Mouse (Mus musculus) spleen, postnatal 36 days (tissue): ENCODE measurements around the gene Gm11563.
"Not testable (repeated sequence)": the region's sequence is repeated elsewhere in the genome, so short reads cannot be mapped to it uniquely, and the experiment has no call there.

Source experiments
- DNase-seq, 2 experiments: peaks; one replicate each; pipeline ENCODE4 v3.0.0; 2022; ENCODE audit warnings: low spot score in 2 of 2, mixed read lengths in 1 of 2

Gene Gm11563

DNA sequence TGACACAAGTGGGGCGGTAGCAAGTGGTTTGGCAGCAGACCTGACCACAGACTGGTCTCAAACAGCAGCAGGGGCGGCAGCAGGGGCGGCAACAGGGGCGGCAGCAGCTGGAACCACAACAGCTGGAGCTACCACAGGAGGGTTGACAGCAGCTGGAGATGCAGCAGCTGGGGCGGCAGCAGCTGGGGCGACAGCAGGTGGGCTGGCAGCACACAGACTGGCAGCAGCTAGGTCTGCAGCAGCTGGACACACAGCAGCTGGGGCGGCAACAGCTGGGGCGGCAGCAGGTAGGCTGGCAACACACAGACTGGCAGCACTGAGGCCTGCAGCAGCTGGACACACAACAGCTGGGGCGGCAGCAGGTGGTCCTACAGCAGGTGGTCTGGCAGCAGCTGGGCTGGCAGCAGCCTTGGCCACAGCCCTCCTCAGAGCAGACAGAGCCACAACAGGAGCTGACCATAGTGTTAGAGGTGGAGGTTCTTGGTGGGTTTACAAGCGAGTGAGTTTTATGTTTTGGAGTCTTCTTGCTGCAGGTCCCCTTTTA is at the start of gene Gm11563:
Gene Gm11563, minus strand, starts transcription at position 494 of the 544 bp plus-strand sequence.
- DNase-seq = not testable (repeated sequence)

DNA sequence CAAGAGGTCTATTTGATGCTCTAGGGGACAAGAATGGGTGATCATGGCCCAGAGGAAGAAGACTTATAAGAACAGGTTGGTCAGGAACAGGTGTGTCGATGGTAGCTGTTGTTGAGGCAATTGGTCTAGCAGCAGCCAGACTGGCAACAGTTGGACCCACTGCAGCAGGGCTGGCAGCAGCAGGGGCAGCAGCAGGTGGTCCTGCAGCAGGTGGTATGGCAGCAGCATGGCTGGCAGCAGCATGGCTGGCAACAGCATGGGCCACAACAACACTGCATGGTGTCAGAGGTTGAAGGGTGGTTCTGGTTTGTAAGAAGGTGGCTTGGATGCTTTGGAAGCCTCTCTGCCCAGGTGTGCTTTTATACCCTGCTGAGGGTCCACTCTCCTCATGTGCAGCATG is 31.7 kb upstream of the Gm11563 start, which contains the start of gene Gm14190:
Gene Gm14190, minus strand, starts transcription at position 278 of the 400 bp plus-strand sequence.
- DNase-seq = no peak

DNA sequence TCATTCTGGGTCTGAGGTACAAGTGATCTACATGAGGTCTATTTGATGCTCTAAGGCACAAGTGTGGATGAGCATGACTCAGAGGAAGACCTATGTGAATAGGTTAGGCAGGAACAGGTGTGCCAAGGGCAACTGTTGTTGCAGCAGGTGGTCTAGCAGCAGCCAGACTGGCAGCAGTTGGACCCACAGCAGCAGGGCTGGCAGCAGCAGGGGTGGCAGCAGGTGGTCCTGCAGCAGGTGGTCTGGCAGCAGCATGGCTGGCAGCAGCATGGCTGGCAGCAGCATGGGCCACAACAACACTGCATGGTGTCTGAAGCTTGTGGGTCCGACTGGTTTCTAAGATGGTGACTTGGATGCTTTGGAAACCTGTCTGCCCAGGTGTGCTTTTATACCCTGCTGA is 26.5 kb upstream of the Gm11563 start:
- DNase-seq = not testable (repeated sequence)

DNA sequence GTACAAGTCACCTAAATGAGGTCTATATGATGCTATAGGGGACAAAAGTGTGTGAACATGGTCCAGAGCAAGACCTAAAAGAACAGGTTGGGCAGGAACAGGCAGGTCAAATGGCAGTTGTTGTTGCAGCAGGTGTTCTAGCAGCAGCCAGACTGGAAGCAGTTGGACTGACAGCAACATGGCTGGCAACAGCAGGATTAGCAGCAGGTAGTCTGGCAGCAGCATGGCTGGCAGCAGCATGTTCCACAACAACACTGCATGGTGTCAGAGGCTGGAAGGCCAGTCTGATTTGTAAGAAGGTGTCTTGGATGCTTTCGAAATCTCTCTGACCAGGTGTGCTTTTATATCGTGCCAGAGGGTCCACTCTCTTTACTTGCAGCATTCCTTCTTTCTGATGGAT is 24.7 kb upstream of the Gm11563 start:
- no peak for DNase-seq

DNA sequence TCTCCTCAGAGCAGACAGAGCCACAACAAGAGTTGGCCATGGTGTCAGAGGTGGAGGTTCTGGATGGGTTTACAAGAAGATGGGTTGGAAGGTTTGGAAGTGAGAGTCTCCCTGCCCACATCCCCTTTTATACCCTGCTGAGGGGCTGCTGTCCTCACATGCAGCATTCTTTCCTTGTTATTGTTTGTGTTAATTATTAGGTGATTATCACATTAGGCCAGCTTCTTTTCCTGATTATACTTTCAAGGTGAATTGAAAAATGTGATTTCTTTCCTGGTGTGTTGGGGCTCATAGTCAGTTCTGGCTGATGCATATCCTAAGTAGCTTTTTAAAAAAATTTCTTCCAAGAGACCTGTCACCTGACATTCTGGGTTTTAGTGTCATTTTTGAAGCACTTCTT is 7.1 kb upstream of the Gm11563 start, which contains the start of gene Krtap4-6:
Gene Krtap4-6, minus strand, starts transcription at position 101 of the 400 bp plus-strand sequence.
- no peak for DNase-seq

DNA sequence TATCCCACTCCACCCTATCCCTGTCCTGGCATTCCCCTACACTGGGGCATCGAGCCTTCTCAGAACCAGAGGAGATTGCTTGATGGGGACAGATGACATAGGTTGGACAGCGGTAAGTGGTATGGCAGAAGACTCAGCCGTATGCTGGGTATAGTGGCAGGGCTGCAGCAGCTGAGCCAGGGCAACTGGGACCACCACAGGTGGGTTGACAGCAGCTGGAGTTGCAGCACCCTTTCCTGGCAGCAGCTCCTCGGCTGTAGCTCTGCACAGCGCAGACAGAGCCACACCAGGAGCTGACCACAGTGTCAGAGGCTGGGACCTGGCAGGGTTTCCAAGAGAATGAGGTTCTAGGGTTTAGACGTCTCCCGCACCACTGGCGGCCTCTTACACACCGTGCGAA is 4.0 kb upstream of the Gm11563 start:
- no peak for DNase-seq

DNA sequence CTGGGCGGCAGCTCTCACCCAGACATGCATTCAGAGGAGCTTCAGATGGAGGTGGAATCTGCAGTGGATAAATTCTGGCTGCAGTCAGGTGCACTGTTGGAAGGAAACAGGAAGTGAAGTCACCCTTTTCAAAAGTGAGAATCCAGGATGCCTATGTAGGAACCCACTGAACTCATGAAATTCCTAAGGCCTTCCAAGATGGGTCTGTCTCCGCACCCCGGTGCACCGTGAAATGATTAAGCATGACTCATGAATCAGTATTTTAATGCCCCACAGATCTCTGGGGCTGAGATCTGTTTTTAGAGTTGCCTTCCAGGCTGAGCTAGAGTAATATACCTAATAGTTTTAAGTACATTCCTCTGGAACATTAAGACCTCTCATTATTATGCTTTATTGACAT is 496 bp upstream of the Gm11563 start:
- DNase-seq = no peak

DNA sequence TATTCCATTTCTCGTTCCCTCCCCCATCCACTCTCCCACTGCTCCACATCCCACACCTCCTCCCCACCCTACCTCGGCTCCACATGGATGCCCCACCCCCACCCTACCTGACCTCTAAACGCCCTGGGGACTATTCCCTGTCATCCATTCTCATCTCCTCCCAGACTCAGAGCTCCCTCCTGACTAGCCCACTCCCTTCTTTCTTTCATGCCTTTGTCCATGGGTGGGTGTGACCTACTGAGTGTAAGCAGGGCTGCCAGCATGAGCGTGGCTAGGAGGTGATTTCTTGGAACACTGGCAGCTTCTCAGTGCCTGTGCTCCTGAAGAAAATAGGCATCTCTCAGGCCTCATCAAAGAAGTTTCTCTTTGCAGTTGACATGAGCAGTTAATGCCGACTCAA is 1.7 kb downstream of the Gm11563 start:
- no peak for DNase-seq

DNA sequence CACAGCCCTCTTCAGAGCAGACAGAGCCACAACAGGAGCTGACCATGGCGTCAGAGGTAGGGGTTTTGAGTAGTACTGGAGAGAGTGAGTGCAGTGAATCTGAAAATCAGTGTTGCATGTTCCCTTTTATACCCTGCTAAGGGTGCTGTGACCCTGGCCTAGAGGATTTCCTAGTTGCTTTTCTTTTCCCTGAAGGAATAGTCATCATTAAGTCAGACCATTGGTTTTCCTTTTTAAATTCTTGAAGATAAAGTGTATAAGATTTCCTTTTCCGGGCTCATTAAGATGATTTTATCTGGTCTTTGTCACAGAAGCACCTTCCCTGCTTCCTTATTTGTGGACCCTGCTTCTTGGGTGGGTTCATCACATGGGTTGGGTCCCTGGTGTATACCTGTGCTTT is 8.6 kb downstream of the Gm11563 start, which contains the start of gene Gm11555:
Gene Gm11555, minus strand, starts transcription at position 101 of the 400 bp plus-strand sequence.
- no peak for DNase-seq

DNA sequence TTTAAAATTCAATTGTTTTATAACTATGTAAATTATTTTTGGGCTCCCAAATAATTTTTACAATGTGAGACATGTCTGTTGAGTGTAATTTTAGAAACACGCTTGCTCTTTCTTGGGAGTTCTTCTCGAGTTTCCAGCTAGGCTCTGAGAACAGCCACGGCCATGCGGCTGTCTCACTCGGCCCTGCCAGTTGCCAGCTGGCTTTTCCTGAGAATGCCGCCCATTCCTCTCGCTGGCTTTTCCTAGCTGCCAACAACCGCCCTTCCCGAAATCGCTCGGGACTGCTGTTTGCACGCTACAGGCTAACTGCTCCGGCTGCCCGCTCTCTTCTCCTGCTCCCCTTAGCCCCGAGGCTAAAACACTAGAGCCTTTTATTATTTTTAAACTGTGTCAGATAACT is 12.3 kb downstream of the Gm11563 start:
- DNase-seq = no peak

DNA sequence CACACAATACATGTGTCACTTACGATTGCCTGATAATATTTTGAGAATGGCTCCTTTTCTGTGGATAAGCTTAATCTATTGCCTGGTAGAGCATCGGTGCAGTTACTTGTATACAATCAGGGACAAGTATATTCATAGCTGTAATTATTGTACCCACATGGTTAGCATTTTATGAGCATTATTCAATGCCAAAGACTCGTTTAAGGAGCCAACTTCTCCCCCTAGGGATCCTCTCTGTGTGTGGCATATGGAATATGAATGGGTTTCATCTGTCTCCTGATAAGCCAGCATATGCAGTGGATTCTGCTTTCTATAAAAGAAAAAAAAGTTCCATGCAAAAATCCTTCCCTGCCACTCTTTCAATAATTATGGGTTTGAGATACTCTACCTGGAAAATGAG is 14.4 kb downstream of the Gm11563 start:
- no peak for DNase-seq

DNA sequence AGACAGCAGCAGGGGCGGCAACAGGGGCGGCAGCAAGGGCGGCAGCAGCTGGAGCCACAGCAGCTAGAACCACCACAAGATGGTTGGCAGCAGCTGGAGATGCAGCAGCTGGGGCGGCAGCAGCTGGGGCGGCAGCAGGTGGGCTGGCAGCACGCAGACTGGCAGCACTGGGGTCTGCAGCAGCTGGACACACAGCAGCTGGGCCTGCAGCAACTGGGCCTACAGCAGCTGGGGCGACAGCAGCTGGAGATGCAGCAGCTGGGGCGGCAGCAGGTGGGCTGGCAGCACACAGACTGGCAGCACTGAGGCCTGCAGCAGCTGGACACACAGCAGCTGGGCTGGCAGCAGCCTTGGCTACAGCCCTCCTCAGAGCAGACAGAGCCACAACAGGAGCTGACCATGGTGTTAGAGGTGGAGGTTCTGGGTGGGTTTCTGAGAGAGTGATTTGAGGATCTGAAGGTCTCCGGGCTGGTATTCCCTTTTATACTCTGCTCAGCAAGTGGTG is 15.1 kb downstream of the Gm11563 start, which contains the start of gene Krtap4-7:
Gene Krtap4-7, minus strand, starts transcription at position 455 of the 505 bp plus-strand sequence.
- not testable (repeated sequence) for DNase-seq

DNA sequence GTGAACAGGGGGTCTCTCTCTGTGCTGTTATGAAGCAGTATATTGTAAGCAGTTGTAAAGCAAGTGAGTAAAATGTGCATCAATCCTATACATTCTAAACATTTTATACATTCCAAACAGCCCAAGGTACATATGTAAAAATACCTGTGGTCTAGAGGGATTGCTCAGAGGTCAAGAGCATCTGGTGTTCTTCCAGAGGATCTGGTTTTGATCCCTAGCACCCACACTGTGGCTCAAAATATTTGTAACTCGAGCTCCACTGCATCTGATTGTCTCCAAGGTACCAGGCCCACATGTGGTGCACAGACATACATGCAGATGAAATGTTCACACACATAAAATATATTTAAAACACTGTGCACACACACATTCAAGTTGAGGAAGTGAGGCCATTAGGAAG is 17.8 kb downstream of the Gm11563 start:
- DNase-seq = no peak

DNA sequence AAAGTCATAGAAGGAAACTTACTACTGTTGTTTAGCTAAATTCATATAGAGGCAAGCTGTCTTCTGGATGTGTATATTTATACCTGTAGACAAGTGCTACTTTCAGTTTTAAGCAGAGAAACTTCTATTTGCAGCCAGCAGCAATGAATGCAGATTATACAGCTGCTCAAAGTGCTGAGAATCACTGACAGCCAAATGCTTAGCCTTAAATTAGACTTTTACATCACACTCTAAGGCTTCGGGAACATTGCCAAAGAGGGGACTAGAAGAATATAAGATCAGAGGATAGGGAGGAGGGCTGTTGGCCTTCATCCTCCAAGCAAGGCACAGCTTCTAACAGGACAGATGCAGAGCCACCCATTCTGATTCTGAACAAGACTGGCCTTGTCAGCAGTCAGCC is 21.7 kb downstream of the Gm11563 start:
- no peak for DNase-seq

DNA sequence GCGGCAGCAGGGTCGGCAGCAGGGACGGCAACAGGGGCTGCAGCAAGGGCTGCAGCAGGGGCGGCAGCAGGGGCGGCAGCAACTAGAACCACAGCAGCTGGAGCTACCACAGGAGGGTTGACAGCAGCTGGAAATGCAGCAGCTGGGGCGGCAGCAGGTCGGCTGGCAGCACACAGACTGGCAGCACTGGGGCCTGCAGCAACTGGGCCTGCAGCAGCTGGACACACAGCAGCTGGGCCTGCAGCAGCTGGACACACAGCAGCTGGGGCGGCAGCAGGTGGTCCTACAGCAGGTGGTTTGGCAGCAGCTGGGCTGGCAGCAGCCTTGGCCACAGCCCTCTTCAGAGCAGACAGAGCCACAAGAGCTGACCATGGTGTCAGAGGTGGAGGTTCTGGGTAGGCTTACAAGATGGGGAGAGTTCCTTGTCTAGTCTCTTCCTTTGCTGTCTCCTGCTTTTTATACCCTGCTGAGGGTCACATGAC is 24.1 kb downstream of the Gm11563 start, which contains the start of gene Krtap4-2:
Gene Krtap4-2, minus strand, starts transcription at position 432 of the 482 bp plus-strand sequence.
- DNase-seq = no peak

DNA sequence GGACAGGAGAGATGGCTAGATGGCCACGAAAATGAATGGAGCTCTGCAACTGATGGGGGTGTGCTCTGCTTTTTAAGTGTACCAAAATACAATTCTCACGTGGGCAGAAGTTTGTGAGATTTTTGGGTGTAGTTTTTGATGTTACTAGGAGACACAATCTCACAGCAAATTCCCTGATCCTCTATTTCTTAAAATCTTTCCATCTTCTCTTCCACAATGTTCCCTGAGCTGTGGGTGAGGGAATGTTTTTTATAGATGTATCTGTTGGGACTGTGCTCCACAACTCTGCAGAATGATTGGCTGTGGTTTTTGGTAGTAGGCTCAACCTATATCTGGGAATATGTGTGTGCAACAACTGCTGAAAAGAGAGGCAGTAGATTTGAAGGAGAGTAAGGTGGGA is 25.5 kb downstream of the Gm11563 start:
- no peak for DNase-seq

DNA sequence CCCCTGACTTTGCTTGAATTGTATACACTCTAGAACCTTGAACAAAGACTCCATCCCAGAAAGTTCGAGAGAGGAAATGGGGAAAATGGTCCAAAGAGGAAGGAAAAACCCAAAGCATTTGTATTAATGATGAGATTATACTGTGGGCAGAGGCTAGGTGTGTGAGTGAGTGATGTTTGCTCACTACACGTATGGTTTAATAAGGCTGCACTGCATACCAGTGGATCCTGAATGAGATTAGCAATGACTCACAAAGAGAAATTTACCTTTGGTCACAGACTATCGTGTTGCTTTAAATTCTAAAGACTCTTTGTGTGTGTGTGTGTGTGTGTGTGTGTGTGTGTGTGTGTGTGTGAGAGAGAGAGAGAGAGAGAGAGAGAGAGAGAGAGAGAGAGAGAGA is 27.9 kb downstream of the Gm11563 start:
- DNase-seq = no peak

DNA sequence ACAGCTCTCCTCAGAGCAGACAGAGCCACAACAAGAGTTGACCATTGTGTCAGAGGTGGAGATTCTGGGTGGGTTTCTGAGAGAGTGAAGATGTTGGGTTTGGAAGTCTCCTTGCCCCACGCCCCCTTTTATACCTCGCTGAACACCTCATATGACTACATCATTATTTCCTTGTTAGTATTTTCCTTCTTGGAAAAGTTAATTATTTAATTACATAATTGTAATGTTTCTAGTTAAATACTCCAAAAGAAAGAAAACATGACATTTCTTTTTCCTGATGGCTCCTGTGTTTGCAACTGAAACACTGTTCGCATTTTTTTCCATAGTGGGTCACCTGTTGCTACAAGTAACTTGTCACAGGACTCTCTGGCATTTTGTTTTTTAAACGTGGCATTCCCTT is 30.6 kb downstream of the Gm11563 start, which contains the start of gene Krtap4-1:
Gene Krtap4-1, minus strand, starts transcription at position 101 of the 400 bp plus-strand sequence.
- DNase-seq = no peak

DNA sequence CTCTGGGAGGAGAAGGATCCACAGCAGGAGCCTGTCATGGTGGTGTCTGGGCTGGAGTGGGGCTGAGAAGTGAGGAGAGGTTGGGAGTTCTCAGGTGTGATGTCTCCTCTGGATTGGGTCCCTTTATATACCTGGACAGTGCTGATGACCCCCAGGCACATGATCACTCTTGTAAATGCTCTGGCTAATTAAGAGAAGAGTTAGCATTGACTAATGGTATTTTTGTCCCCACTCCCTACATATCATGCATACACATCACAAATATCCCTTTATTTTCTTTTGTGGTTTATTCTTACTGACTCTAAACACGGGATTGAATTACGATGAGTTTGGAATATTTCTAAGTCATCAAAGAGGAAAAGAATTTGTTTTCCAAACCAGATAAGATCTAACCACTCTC is 38.4 kb downstream of the Gm11563 start, which contains the start of gene Gm11562:
Gene Gm11562, minus strand, starts transcription at position 101 of the 400 bp plus-strand sequence.
- no peak for DNase-seq

DNA sequence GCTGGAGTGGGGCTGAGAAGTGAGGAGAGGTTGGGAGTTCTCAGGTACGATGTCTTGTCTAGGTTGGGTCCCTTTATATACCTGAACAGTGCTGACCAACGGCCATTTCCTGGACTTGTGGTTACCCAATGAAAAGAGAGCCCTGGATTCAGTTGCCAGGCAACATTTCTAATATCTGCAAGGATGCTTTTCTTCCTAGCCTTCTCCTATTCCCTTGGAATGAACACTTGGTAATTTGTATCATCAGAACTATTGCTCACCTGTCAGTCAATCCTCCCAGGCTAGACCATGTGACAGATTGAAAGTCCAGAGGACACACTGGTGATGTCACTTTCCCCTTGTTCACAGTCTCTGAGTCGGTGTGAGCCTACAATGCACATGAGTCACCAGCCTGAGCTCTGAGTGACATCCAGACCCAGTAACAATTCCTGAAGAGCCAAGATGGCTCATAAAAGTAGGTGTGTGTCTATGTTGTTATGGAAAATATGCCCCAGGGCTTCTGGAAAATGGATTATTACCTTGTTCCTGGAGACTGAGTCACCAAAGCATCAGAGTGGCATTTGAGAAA is 43.9 kb downstream of the Gm11563 start, which contains the start of gene Krtap2-4:
Gene Krtap2-4, minus strand, starts transcription at position 51 of the 568 bp plus-strand sequence.
- DNase-seq = no peak

DNA sequence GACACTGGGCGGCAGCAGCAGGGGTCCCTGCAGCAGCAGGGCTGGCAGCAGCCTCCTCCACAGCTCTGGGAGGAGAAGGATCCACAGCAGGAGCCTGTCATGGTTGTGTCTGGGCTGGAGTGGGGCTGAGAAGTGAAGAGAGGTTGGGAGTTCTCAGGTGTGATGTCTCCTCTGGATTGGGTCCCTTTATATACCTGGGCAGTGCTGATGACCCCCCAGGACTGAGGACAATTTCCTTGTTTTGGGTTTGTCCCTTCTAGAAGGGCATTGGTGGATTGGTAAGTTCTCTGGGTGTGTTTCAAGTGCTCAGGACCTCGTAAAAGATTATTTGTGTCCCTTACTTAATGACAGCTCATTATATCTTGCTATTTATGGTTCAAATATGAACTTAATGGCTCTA is 48.7 kb downstream of the Gm11563 start, which contains the start of gene Gm11937:
Gene Gm11937, minus strand, starts transcription at position 101 of the 400 bp plus-strand sequence.
- not testable (repeated sequence) for DNase-seq

DNA sequence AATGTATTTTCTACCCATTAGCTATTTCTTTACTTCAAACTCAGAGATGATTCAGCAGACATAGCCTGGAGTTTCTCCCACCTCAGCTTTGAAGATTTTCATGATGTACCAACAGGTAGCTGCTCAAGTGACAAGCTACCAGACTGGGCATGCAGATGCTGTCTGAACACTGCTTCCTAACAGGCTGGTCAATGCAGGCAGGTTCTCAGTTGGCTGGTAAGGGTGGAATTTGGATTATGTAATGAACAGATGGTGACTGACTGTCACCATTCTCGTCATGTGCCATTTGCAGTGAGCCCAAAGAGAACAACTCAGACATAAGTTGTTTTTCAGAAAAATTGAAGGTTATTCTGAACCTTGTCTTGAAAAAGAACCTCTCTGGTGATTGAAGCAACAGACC is 49.6 kb downstream of the Gm11563 start:
- DNase-seq = no peak
